Mouse (Mus musculus) spleen, adult 2 months (tissue): ENCODE measurements at regions not wholly inside any gene's neighbourhood (a gene's known extent, or its start where the extent isn't known, plus 50 kb on each side); places are given as distances from the start of the nearest gene placed in this dataset.

Experiments
- CTCF ChIP-seq: fragments of 200-500 bp; IDR thresholded peaks from 2 replicates; pipeline ENCODE4 v1.5.1; 2011; ENCODE audit warnings: mild to moderate bottlenecking, inconsistent platforms; ENCODE audit not compliant: insufficient read depth, insufficient read length, insufficient replicate concordance; ENCODE audit errors: extremely low read depth
- POLR2A ChIP-seq: fragments of 200-500 bp; IDR thresholded peaks from 2 replicates; pipeline ENCODE4 v1.6.1; 2011; ENCODE audit warnings: low read depth, low read length, inconsistent platforms

- TF ChIP-seq POLR2A, result no peak
- no peak for TF ChIP-seq CTCF
Observed at GRCm38 (mm10) chr19:15791264-15791913, 155.7 kb downstream of the Psat1 start.
